Mouse (Mus musculus) ES-Bruce4 (cell line): ENCODE results near the gene Rnd2.

Experiments used
- CTCF ChIP-seq: IDR thresholded peaks from one replicate; pipeline ENCODE4 v1.8.1; 2011; ENCODE audit warnings: low read depth, low read length
- POLR2A ChIP-seq: IDR thresholded peaks from one replicate; pipeline ENCODE4 v1.8.1; 2011; ENCODE audit warnings: low read length; ENCODE audit not compliant: insufficient read depth

DNA sequence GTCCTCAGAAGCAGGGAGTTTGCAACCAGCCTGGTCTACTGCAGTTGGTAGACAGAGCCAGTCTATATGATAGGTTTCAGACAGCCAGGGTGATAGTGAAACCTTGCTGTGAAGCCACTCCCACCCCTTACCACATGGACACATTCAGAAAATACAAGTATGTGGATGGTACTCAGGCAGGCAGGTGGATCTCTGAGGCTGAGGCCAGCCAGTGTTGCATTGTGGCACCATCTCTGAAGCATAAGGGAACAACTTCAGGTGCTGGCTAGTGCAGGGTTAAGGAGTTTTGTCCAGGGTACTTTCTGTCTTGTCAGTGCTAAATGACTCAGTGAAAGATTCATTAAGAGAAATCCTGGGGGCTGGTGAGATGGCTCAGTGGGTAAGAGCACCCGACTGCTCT, 18.5 kb upstream of the Rnd2 start:
- TF ChIP-seq CTCF (no peak), POLR2A (no peak)
